Mouse (Mus musculus) ES-Bruce4 (cell line): ENCODE measurements around the gene Gpat2.

Source experiments
- CTCF ChIP-seq: IDR thresholded peaks from one replicate; pipeline ENCODE4 v1.8.1; 2011; ENCODE audit warnings: low read depth, low read length
- EP300 ChIP-seq: IDR thresholded peaks from 2 replicates; pipeline ENCODE4 v1.6.1; 2011; ENCODE audit warnings: low read depth, low read length; ENCODE audit not compliant: insufficient read depth
- POLR2A ChIP-seq: IDR thresholded peaks from one replicate; pipeline ENCODE4 v1.8.1; 2011; ENCODE audit warnings: low read length; ENCODE audit not compliant: insufficient read depth

DNA sequence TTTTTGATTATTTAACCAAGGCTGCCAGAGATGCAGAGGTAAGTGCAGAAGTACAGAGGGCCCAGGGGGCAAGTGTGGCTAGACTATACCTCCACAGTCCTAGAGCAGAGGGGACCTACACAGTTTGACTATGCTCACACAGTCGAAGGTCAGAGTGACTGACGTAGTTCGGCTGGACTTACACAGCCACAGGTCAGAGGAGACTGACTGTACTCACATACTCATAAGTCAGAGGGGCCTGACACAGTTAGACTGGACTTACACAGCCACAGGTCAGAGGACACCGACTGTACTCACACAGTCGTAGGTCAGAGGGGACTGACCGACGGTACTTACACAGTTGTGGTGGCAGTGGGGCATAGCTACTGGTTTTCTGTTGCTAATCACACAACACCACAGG is 26.3 kb upstream of the Gpat2 start:
- TF ChIP-seq CTCF: no peak
- no peak for TF ChIP-seq POLR2A
- no peak for TF ChIP-seq EP300
